Mouse (Mus musculus) embryonic facial prominence, embryonic 11.5 days (tissue): ENCODE measurements around the gene Zfp992. TPM values are rescaled to one million over a fixed set of nuclear protein-coding genes. Genes with fewer than 3 reads are reported as not detected.
A peak's percentile ranks its signal among the peaks of the same experiment; 100 is the strongest.
"Not testable (repeated sequence)": the region's sequence is repeated elsewhere in the genome, so short reads cannot be mapped to it uniquely, and the experiment has no call there.

ENCODE experiments used
- ATAC-seq: fragments of 200-750 bp; cut with Nextera tagmentation; replicated peaks from 2 replicates; pipeline ENCODE4 v1.8.0; 2017; ENCODE audit warnings: low read depth; ENCODE audit not compliant: insufficient number of reproducible peaks, low FRiP score, low TSS enrichment
- DNase-seq: peaks from one replicate; pipeline ENCODE4 v3.0.0-alpha.2; 2015; ENCODE audit warnings: low spot score
- H3K27ac ChIP-seq: fragments of 300-500 bp; sonication (generic); replicated peaks from 2 replicates; pipeline ENCODE4 v1.5.1; 2014; ENCODE audit warnings: mild to moderate bottlenecking, low read depth, low read length, control low read depth
- H3K27me3 ChIP-seq: fragments of 300-500 bp; sonication (generic); 2 replicates; pipeline ENCODE4 v1.6.1; 2014; ENCODE audit warnings: mild to moderate bottlenecking, low read length, moderate library complexity, mixed read lengths; ENCODE audit not compliant: control insufficient read depth, insufficient read depth
- H3K36me3 ChIP-seq: fragments of 300-500 bp; sonication (generic); replicated peaks from 2 replicates; pipeline ENCODE4 v1.6.1; 2014; ENCODE audit warnings: low read depth, mild to moderate bottlenecking, low read length, moderate library complexity, mixed read lengths; ENCODE audit not compliant: control insufficient read depth, insufficient read depth
- H3K4me1 ChIP-seq: fragments of 300-500 bp; sonication (generic); 2 replicates; pipeline ENCODE4 v1.6.1; 2014; ENCODE audit warnings: low read length, mixed read lengths; ENCODE audit not compliant: control insufficient read depth, insufficient read depth
- H3K4me2 ChIP-seq: fragments of 300-500 bp; sonication (generic); 2 replicates; pipeline ENCODE4 v1.6.1; 2014; ENCODE audit warnings: low read depth, mild to moderate bottlenecking, control low read depth, low read length, moderate library complexity
- H3K4me3 ChIP-seq: fragments of 300-500 bp; sonication (generic); 2 replicates; pipeline ENCODE4 v1.5.1; 2014; ENCODE audit warnings: low read depth, low read length, control low read depth
- H3K9ac ChIP-seq: fragments of 300-500 bp; sonication (generic); replicated peaks from 2 replicates; pipeline ENCODE4 v1.6.1; 2014; ENCODE audit warnings: mild to moderate bottlenecking, control low read depth, low read length
- H3K9me3 ChIP-seq: fragments of 300-500 bp; sonication (generic); replicated peaks from 2 replicates; pipeline ENCODE4 v1.6.1; 2016; ENCODE audit warnings: mild to moderate bottlenecking, low read length, inconsistent platforms, mixed read lengths; ENCODE audit not compliant: control insufficient read depth
- whole genome bisulfite sequencing: fragments of 180-500 bp; shearing (Covaris S2); extraction: QIAGEN DNeasy Blood & Tissue Kit; methylation state at CpG from one replicate; pipeline ENCODE4 v1.1.7; 2014; 5-methylcytosine and 5-hydroxymethylcytosine counted together
- polyA plus RNA-seq: library from polyadenylated mRNA; unstranded; fragments of >200 nt; fragmentation: Nextera tagmentation; extraction: Ambion mirVana; gene quantifications from 2 replicates; pipeline ENCODE4 v1.2.1, GENCODE M21; 2014

Zfp992 gene
- polyA plus RNA-seq, 1 experiment from 2014 or later, result 4.8 TPM

- no peaks in the 10 kb centered on the region for H3K36me3 ChIP-seq
- DNase-seq, result no peak
- H3K4me1 ChIP-seq, result no peaks in the 10 kb centered on the region
- no peak overlapping the region for H3K4me3 ChIP-seq
- H3K4me2 ChIP-seq, result no peak overlapping the region
- peak; percentile 26; the same call in 1 of the 2 replicates for ATAC-seq
- 76% methylated on average over 1 of the region's 1 CpGs for WGBS
- no peak overlapping the region for H3K9ac ChIP-seq
- H3K9me3 ChIP-seq, result peaks cover 23% of the 10 kb centered on the region
- H3K27me3 ChIP-seq, result no peaks in the 10 kb centered on the region
- H3K27ac ChIP-seq, result no peak overlapping the region
Measured at GRCm38 (mm10) chr4:146457720-146458119, 8.9 kb downstream of the Zfp992 start.

- not testable (repeated sequence) for H3K27me3 ChIP-seq, ATAC-seq, H3K27ac ChIP-seq, H3K36me3 ChIP-seq, H3K9ac ChIP-seq, H3K4me2 ChIP-seq, H3K4me3 ChIP-seq, DNase-seq, H3K4me1 ChIP-seq
- H3K9me3 ChIP-seq, result peaks cover 20% of the 10 kb centered on the region
- 81% methylated on average over 5 of the region's 5 CpGs for WGBS
Measured at GRCm38 (mm10) chr4:146459822-146460221, 11.0 kb downstream of the Zfp992 start.

GRCm38 (mm10) chr4:146460685-146461084 is 11.9 kb downstream of the Zfp992 start:
- WGBS, result 81% methylated on average over 5 of the region's 5 CpGs
- ATAC-seq, H3K4me1 ChIP-seq, H3K4me2 ChIP-seq, H3K27me3 ChIP-seq, H3K36me3 ChIP-seq, H3K27ac ChIP-seq, DNase-seq, H3K9ac ChIP-seq, H3K4me3 ChIP-seq: not testable (repeated sequence)
- peaks cover 15% of the 10 kb centered on the region for H3K9me3 ChIP-seq

GRCm38 (mm10) chr4:146463649-146464351 is 15.0 kb downstream of the Zfp992 start:
- 89% methylated on average over 17 of the region's 19 CpGs for WGBS
- not testable (repeated sequence) for H3K36me3 ChIP-seq, H3K27ac ChIP-seq, H3K4me2 ChIP-seq, H3K4me1 ChIP-seq, H3K9ac ChIP-seq, H3K4me3 ChIP-seq, DNase-seq, H3K27me3 ChIP-seq, H3K9me3 ChIP-seq
- ATAC-seq, result peak; percentile 63; the same call in 1 of the 2 replicates

- not testable (repeated sequence) for H3K9me3 ChIP-seq, H3K36me3 ChIP-seq, DNase-seq, H3K4me3 ChIP-seq, H3K4me2 ChIP-seq, ATAC-seq, H3K4me1 ChIP-seq, H3K27ac ChIP-seq, H3K27me3 ChIP-seq, H3K9ac ChIP-seq
- WGBS, result 94% methylated on average over 9 of the region's 12 CpGs
Measured at GRCm38 (mm10) chr4:146469984-146470383, 21.2 kb downstream of the Zfp992 start.

- H3K9ac ChIP-seq, H3K27me3 ChIP-seq, H3K9me3 ChIP-seq, H3K27ac ChIP-seq, H3K4me3 ChIP-seq, DNase-seq, H3K4me2 ChIP-seq, H3K4me1 ChIP-seq, H3K36me3 ChIP-seq: not testable (repeated sequence)
- WGBS, result no CpG with 5 or more reads among the region's 1 CpGs
- peak; percentile 58; the same call in 1 of the 2 replicates for ATAC-seq
Measured at GRCm38 (mm10) chr4:146474181-146474580, 25.4 kb downstream of the Zfp992 start.

GRCm38 (mm10) chr4:146474716-146475676 is 26.2 kb downstream of the Zfp992 start:
- H3K36me3 ChIP-seq, H3K4me3 ChIP-seq, H3K4me1 ChIP-seq, H3K27ac ChIP-seq, H3K9me3 ChIP-seq, H3K27me3 ChIP-seq, H3K9ac ChIP-seq, DNase-seq, H3K4me2 ChIP-seq: not testable (repeated sequence)
- ATAC-seq, result peak; percentile 95
- 61% methylated on average over 53 of the region's 94 CpGs for WGBS

- not testable (repeated sequence) for H3K9ac ChIP-seq, H3K36me3 ChIP-seq, H3K4me2 ChIP-seq, ATAC-seq, H3K27ac ChIP-seq, H3K4me3 ChIP-seq, H3K4me1 ChIP-seq, DNase-seq, H3K27me3 ChIP-seq
- WGBS, result 93% methylated on average over 2 of the region's 2 CpGs
- peaks cover 13% of the 10 kb centered on the region for H3K9me3 ChIP-seq
Measured at GRCm38 (mm10) chr4:146476260-146476659, 27.4 kb downstream of the Zfp992 start.
